Mouse (Mus musculus): ENCODE measurements around the gene Hist1h1b. TPM values are rescaled to one million over a fixed set of nuclear protein-coding genes. Genes with fewer than 3 reads are reported as not detected.

Hist1h1b gene
- total RNA-seq, 2 experiments from 2014 or later: 6.3 to 8.1 TPM

DNA sequence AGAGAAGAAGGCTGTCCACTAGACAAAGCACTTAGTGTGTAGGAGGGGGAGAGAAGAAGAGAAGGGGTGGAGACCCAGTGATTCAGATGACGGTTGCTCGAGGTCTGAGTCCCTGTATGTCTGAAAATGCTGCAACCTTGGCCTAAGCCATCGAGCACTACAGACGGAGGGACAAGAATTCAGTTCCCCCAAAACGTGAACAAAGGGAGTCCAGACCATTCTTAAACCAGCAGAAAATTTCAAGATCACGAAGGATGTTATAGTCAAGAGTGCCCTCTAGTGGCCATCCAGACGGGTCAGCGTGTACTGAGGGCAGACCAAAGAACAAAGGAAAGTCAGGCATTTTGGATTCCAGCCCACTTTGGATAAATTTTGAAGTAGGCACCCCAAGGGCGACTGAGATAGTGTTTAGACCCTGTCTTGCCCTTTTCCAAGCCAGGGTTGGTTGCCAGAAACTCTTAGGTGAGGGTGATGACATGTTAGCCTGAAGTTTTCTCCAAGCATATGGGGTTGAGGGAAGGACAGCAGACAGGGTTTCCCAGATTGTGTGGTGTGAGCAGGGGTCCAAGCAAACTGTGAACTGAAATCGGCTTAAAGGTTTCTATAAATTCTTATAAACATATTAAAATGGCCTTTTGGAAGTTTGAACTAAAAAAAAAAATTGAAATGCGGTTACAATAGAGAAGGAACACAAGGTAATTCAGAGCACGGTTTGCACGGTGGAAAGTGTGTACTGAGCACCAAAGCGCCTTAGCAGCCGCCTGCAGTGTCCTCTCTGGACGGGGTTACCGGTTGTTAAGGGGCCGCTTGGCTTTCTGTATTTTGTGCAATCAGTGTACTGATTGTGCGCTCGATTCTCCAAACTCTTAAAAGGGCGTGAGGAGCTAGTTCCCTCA, 46.2 kb downstream of the Hist1h1b start:
- TF ChIP-seq CTCF (conservative IDR thresholded peaks at IDR 0.05): peak; percentile 90
- DNase-seq (ENCODE audit: low spot score in 2 of 2): peak; percentile 76 to 79
- Histone ChIP-seq H3K4me3 (peak overlapping the region; percentile 67), H3K27ac (peak overlapping the region; percentile 84)

DNA sequence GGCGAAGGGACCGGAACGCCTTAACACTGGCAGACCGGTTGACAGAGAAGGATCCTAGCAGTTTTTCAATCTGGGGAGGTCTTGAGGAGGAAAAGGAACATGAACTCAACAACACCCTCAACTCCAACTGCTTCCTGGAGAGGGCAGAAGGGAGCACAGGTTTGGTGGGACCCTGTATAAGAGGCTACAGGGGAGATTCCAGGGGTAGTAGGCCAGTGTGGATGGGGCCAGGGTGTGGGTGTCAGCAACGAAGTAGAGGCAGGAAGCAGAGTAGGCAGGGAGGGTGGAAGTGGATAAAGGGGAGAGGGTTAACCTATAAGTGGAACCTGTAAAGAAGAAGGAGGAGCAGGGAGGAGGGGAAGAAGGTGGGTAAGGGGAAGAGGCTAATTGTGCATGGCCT, 47.0 kb downstream of the Hist1h1b start:
- Histone ChIP-seq H3K4me3 (no peak overlapping the region), H3K27ac (no peak overlapping the region)
- no peak for TF ChIP-seq CTCF (conservative IDR thresholded peaks at IDR 0.05)
- no peak for DNase-seq (ENCODE audit: low spot score in 2 of 2)

Small RNA genes within 50 kb of the gene (microRNA-seq; reads per million reads assigned to microRNA genes)
- gene Gm19658 (0 reads per million in 2 experiments), gene Gm44346 (0 reads per million in 2 experiments), gene Gm44454 (0 reads per million in 2 experiments)

Other genes starting within 250 kb of the Hist1h1b start
- 10 to 100 TPM; 20.2 to 23.4 TPM for gene Zkscan8, start 249.5 kb downstream of the Hist1h1b start, total RNA-seq (2021)
- gene Olfr1366, start 237.8 kb downstream of the Hist1h1b start, total RNA-seq (2021): not detected
- not detected for gene Olfr1535, start 220.7 kb downstream of the Hist1h1b start, total RNA-seq (2021)
- not detected for gene Olfr1364, start 198.9 kb downstream of the Hist1h1b start, total RNA-seq (2021)
- gene Olfr1362, start 166.6 kb downstream of the Hist1h1b start, total RNA-seq (2021): not detected
- not detected for gene Olfr11, start 138.1 kb downstream of the Hist1h1b start, total RNA-seq (2021)
- not detected for gene Olfr1361, start 117.2 kb downstream of the Hist1h1b start, total RNA-seq (2021)
- gene Olfr1360, start 103.2 kb downstream of the Hist1h1b start, total RNA-seq (2021): not detected
- not detected for gene Olfr1359, start 82.5 kb downstream of the Hist1h1b start, total RNA-seq (2021)
- 10 to 100 TPM; 25.0 to 36.7 TPM for gene Hist1h2bl, start 64.5 kb downstream of the Hist1h1b start, total RNA-seq (2021)
- gene Hist1h2ai, start 64.2 kb downstream of the Hist1h1b start, total RNA-seq (2021): 10 to 100 TPM; 27.6 to 54.9 TPM
- 10 to 100 TPM; 51.3 to 58.2 TPM for gene Hist1h3h, start 63.0 kb downstream of the Hist1h1b start, total RNA-seq (2021)
- 1 to 10 TPM; 4.2 to 8.2 TPM for gene Hist1h2bm, start 58.6 kb downstream of the Hist1h1b start, total RNA-seq (2021)
- gene Hist1h4j, start 45.6 kb downstream of the Hist1h1b start, total RNA-seq (2021): 10 to 100 TPM; 16.7 to 19.3 TPM
- gene Hist1h4k, start 30.1 kb downstream of the Hist1h1b start, total RNA-seq (2021): 100 to 1,000 TPM; 269 to 298 TPM
- 10 to 100 TPM; 15.1 TPM for gene Hist1h2ak, start 26.8 kb downstream of the Hist1h1b start, total RNA-seq (2021)
- gene Hist1h2bn, start 26.5 kb downstream of the Hist1h1b start, total RNA-seq (2021): 1 to 10 TPM; 8.3 to 9.4 TPM
- 10 to 100 TPM; 61.0 to 71.7 TPM for gene Hist1h3i, start 2.7 kb upstream of the Hist1h1b start, total RNA-seq (2021)
- gene Hist1h2an, start 6.6 kb upstream of the Hist1h1b start, total RNA-seq (2021): 1 to 10 TPM in 1 of 2 experiments, not detected in 1; 2.8 TPM
- gene Hist1h2bp, start 6.8 kb upstream of the Hist1h1b start, total RNA-seq (2021): 1 to 10 TPM; 6.8 to 8.1 TPM
- gene Hist1h2bq, start 29.6 kb upstream of the Hist1h1b start, total RNA-seq (2021): 10 to 100 TPM; 39.6 to 42.1 TPM
- gene Hist1h2ao, start 29.8 kb upstream of the Hist1h1b start, total RNA-seq (2021): 10 to 100 TPM; 30.7 to 36.0 TPM
- 100 to 1,000 TPM; 247 to 254 TPM for gene Hist1h4m, start 31.1 kb upstream of the Hist1h1b start, total RNA-seq (2021)
- gene Hist1h4n, start 51.6 kb upstream of the Hist1h1b start, total RNA-seq (2021): 10 to 100 TPM; 26.5 to 46.4 TPM
- 10 to 100 TPM; 11.3 to 15.9 TPM for gene Hist1h2ap, start 52.9 kb upstream of the Hist1h1b start, total RNA-seq (2021)
- gene Hist1h2br, start 53.1 kb upstream of the Hist1h1b start, total RNA-seq (2021): 10 to 100 TPM; 38.6 to 42.0 TPM
- gene Zfp184, start 164.5 kb upstream of the Hist1h1b start, total RNA-seq (2021): 1 to 10 TPM; 3.5 to 4.6 TPM
- under 1 TPM in 1 of 2 experiments, not detected in 1; 0.18 TPM for gene Pom121l2, start 200.6 kb upstream of the Hist1h1b start, total RNA-seq (2021)
- under 1 TPM; 0.32 to 0.51 TPM for gene Prss16, start 229.1 kb upstream of the Hist1h1b start, total RNA-seq (2021)

All from layer of hippocampus, adult 2 months (tissue).